Mouse (Mus musculus) limb, embryonic 10.5 days (tissue): ENCODE data around the gene Grap. TPM values are rescaled to one million over a fixed set of nuclear protein-coding genes. Genes with fewer than 3 reads are reported as not detected.

Source experiments
- DNase-seq: peaks from one replicate; pipeline ENCODE4 v3.0.0-alpha.2; 2017; ENCODE audit warnings: low spot score
- H3K27ac ChIP-seq: fragments of 300-500 bp; sonication (generic); 2 replicates; pipeline ENCODE4 v1.5.1; 2016; ENCODE audit warnings: mild to moderate bottlenecking
- H3K27me3 ChIP-seq: fragments of 300-500 bp; sonication (generic); 2 replicates; pipeline ENCODE4 v1.6.1; 2016; ENCODE audit warnings: low read depth, mild to moderate bottlenecking; ENCODE audit not compliant: poor library complexity, severe bottlenecking
- H3K36me3 ChIP-seq: fragments of 300-500 bp; sonication (generic); 2 replicates; pipeline ENCODE4 v1.6.1; 2016; ENCODE audit warnings: mild to moderate bottlenecking, moderate library complexity
- H3K4me1 ChIP-seq: fragments of 300-500 bp; sonication (generic); 2 replicates; pipeline ENCODE4 v1.6.1; 2016
- H3K4me3 ChIP-seq: fragments of 300-500 bp; sonication (generic); 2 replicates; pipeline ENCODE4 v1.5.1; 2016; ENCODE audit warnings: mild to moderate bottlenecking, moderate library complexity
- H3K9me3 ChIP-seq: fragments of 300-500 bp; sonication (generic); replicated peaks from 2 replicates; pipeline ENCODE4 v1.6.1; 2016; ENCODE audit warnings: mild to moderate bottlenecking
- WGBS: fragments of 180-500 bp; shearing (Covaris S2); methylation state at CpG from one replicate; pipeline ENCODE4 v1.1.7; 2016; 5-methylcytosine and 5-hydroxymethylcytosine counted together
- polyA plus RNA-seq: library from polyadenylated mRNA; unstranded; fragments of >200 nt; fragmentation: Nextera tagmentation; extraction: Ambion mirVana; gene quantifications from 2 replicates; pipeline ENCODE4 v1.2.1, GENCODE M21; 2016

The Grap gene
- polyA plus RNA-seq, 1 experiment from 2014 or later: 6.9 TPM

GRCm38 (mm10) chr11:61643184-61643961 lies 9.7 kb upstream of the Grap start:
- 83% methylated on average over 5 of the region's 5 CpGs for WGBS
- H3K4me3 ChIP-seq: no peak overlapping the region

GRCm38 (mm10) chr11:61644576-61645326 lies 8.3 kb upstream of the Grap start:
- Histone ChIP-seq H3K27me3 (no peaks in the 10 kb centered on the region), H3K36me3 (no peaks in the 10 kb centered on the region), H3K9me3 (no peaks in the 10 kb centered on the region), H3K27ac (no peak overlapping the region), H3K4me3 (no peak overlapping the region), H3K4me1 (no peaks in the 10 kb centered on the region)
- WGBS: 76% methylated on average over 11 of the region's 11 CpGs
- DNase-seq: no peak

More at GRCm38 (mm10) chr11:61643184-61643961, 9.7 kb upstream of the Grap start:
- Histone ChIP-seq H3K4me1 (no peaks in the 10 kb centered on the region), H3K9me3 (no peaks in the 10 kb centered on the region), H3K36me3 (no peaks in the 10 kb centered on the region), H3K27me3 (no peaks in the 10 kb centered on the region), H3K27ac (no peak overlapping the region)
- DNase-seq: no peak

- 65% methylated on average over 5 of the region's 5 CpGs for WGBS
- no peaks in the 10 kb centered on the region for H3K27me3 ChIP-seq
- no peak for DNase-seq
- no peak overlapping the region for H3K4me3 ChIP-seq
- no peaks in the 10 kb centered on the region for H3K9me3 ChIP-seq
- no peaks in the 10 kb centered on the region for H3K36me3 ChIP-seq
- H3K27ac ChIP-seq: no peak overlapping the region
- H3K4me1 ChIP-seq: no peaks in the 10 kb centered on the region
These were observed 7.7 kb upstream of the Grap start for GRCm38 (mm10) chr11:61645357-61645857.

- 68% methylated on average over 2 of the region's 2 CpGs for WGBS
- Histone ChIP-seq H3K4me1 (no peaks in the 10 kb centered on the region), H3K27me3 (no peaks in the 10 kb centered on the region), H3K9me3 (no peaks in the 10 kb centered on the region), H3K27ac (no peak overlapping the region), H3K4me3 (no peak overlapping the region), H3K36me3 (no peaks in the 10 kb centered on the region)
- no peak for DNase-seq
These were observed 6.5 kb upstream of the Grap start for GRCm38 (mm10) chr11:61646499-61647039.

GRCm38 (mm10) chr11:61647110-61647910 lies 5.8 kb upstream of the Grap start:
- no peaks in the 10 kb centered on the region for H3K36me3 ChIP-seq

GRCm38 (mm10) chr11:61647956-61648748 lies 4.9 kb upstream of the Grap start:
- 86% methylated on average over 6 of the region's 6 CpGs for WGBS
- H3K4me3 ChIP-seq: no peak overlapping the region
- H3K36me3 ChIP-seq: no peaks in the 10 kb centered on the region
- no peak for DNase-seq
- no peaks in the 10 kb centered on the region for H3K9me3 ChIP-seq
- no peaks in the 10 kb centered on the region for H3K27me3 ChIP-seq
- H3K4me1 ChIP-seq: no peaks in the 10 kb centered on the region
- no peak overlapping the region for H3K27ac ChIP-seq

More at GRCm38 (mm10) chr11:61647110-61647910, 5.8 kb upstream of the Grap start:
- 78% methylated on average over 10 of the region's 10 CpGs for WGBS
- H3K27me3 ChIP-seq: no peaks in the 10 kb centered on the region
- H3K9me3 ChIP-seq: no peaks in the 10 kb centered on the region
- H3K27ac ChIP-seq: no peak overlapping the region
- no peak for DNase-seq
- no peak overlapping the region for H3K4me3 ChIP-seq
- H3K4me1 ChIP-seq: no peaks in the 10 kb centered on the region

GRCm38 (mm10) chr11:61648749-61649115 lies 4.3 kb upstream of the Grap start:
- H3K4me1 ChIP-seq: no peaks in the 10 kb centered on the region
- no peaks in the 10 kb centered on the region for H3K9me3 ChIP-seq
- 86% methylated on average over 7 of the region's 7 CpGs for WGBS

GRCm38 (mm10) chr11:61649163-61649580 lies 3.9 kb upstream of the Grap start:
- no peaks in the 10 kb centered on the region for H3K9me3 ChIP-seq
- H3K4me3 ChIP-seq: no peak overlapping the region
- H3K27me3 ChIP-seq: no peaks in the 10 kb centered on the region
- no peaks in the 10 kb centered on the region for H3K36me3 ChIP-seq
- no peak overlapping the region for H3K27ac ChIP-seq
- no peaks in the 10 kb centered on the region for H3K4me1 ChIP-seq
- WGBS: 92% methylated on average over 5 of the region's 5 CpGs
- no peak for DNase-seq

More at GRCm38 (mm10) chr11:61648749-61649115, 4.3 kb upstream of the Grap start:
- Histone ChIP-seq H3K27ac (no peak overlapping the region), H3K36me3 (no peaks in the 10 kb centered on the region), H3K27me3 (no peaks in the 10 kb centered on the region), H3K4me3 (no peak overlapping the region)
- DNase-seq: no peak

GRCm38 (mm10) chr11:61649626-61650025 lies 3.4 kb upstream of the Grap start:
- no peak overlapping the region for H3K27ac ChIP-seq
- 92% methylated on average over 4 of the region's 4 CpGs for WGBS
- no peaks in the 10 kb centered on the region for H3K27me3 ChIP-seq
- H3K4me3 ChIP-seq: no peak overlapping the region
- no peaks in the 10 kb centered on the region for H3K36me3 ChIP-seq
- no peak for DNase-seq
- H3K9me3 ChIP-seq: no peaks in the 10 kb centered on the region
- no peaks in the 10 kb centered on the region for H3K4me1 ChIP-seq

GRCm38 (mm10) chr11:61650470-61651265 lies 2.4 kb upstream of the Grap start:
- no peaks in the 10 kb centered on the region for H3K27me3 ChIP-seq
- H3K4me3 ChIP-seq: no peak overlapping the region
- H3K36me3 ChIP-seq: no peaks in the 10 kb centered on the region
- WGBS: 90% methylated on average over 9 of the region's 9 CpGs
- DNase-seq: no peak
- no peaks in the 10 kb centered on the region for H3K9me3 ChIP-seq
- no peak overlapping the region for H3K27ac ChIP-seq
- H3K4me1 ChIP-seq: no peaks in the 10 kb centered on the region

GRCm38 (mm10) chr11:61652216-61652615 lies 849 bp upstream of the Grap start:
- no peak for DNase-seq
- H3K27me3 ChIP-seq: no peaks in the 10 kb centered on the region
- 90% methylated on average over 5 of the region's 5 CpGs for WGBS
- H3K4me3 ChIP-seq: no peak overlapping the region
- no peaks in the 10 kb centered on the region for H3K36me3 ChIP-seq
- no peaks in the 10 kb centered on the region for H3K9me3 ChIP-seq
- no peak overlapping the region for H3K27ac ChIP-seq
- no peaks in the 10 kb centered on the region for H3K4me1 ChIP-seq
